Mouse (Mus musculus): ENCODE measurements around the gene Slc44a5.

DNA sequence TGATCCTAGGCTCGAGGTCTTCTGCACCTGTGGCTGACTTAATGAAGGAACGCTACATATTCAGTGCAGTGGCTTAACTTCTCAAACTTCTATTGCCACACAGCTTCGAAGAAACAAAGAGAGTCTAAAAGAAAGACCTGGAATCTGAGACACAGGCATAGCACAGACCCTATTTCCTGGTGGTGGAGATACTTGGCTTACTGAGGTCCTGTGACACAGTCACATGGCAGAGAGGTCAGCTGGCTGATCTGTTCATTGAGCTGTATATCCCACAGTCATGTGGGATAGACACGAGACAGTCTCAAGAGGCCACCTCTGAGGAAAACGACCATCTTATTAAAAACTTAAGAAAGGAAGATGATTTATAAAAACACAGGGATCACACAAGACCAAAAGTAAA is 116.8 kb downstream of the Slc44a5 start:
- TF ChIP-seq CTCF (IDR thresholded peaks at IDR 0.05; ENCODE audit: low read depth, low read length) (no peak), POLR2A (IDR thresholded peaks at IDR 0.05; ENCODE audit: insufficient read depth, low read length) (no peak)

Data from ES-Bruce4 (cell line).